Mouse (Mus musculus) gastrocnemius, postnatal 14 days (tissue): ENCODE data around the gene Arl14ep. TPM values are rescaled to one million over a fixed set of nuclear protein-coding genes. Genes with fewer than 3 reads are reported as not detected.

Experiments used
- DNase-seq: peaks from one replicate; pipeline ENCODE4 v3.0.0; 2021; ENCODE audit warnings: mixed read lengths
- intact Hi-C: fragments of 180-260 bp; cut with DNase I; formaldehyde crosslinking; loops from one replicate; pipeline ENCODE4 v1.15.1; 2025; ENCODE audit warnings: low total_unique reads
- total RNA-seq, 2 experiments: library from RNA; stranded (reverse); gene quantifications; 2 replicates each; pipeline ENCODE4 v1.2.3; 2021

Gene Arl14ep
- total RNA-seq, 2 experiments from 2014 or later = 7.1 to 8.2 TPM

GRCm38 (mm10) chr2:106958916-106959315, 15.3 kb downstream of the Arl14ep start:
- DNase-seq = no peak
- intact Hi-C loops = no loop called here

GRCm38 (mm10) chr2:106956146-106956545, 18.1 kb downstream of the Arl14ep start:
- intact Hi-C loops = no loop called here
- DNase-seq = no peak

DNA sequence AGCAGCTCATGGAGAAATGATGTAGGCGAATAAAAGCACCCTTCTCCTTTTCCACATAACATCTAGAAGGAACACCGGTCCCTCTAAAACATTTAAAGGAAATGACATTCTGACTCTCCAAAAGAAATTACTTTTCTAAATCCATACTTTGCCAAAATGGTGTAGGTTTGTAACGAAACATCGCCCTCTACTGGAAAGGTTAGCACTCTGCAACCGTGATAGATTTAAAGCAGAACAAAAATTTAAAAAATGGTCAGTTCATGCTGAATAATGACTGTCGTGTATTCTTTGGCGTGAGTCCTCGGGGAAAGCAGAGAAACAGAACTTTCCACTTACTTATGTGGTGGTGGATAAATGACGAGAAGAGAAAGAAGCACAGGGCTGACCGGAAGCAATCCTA, 18.6 kb downstream of the Arl14ep start:
- intact Hi-C loops = no loop called here
- no peak for DNase-seq

DNA sequence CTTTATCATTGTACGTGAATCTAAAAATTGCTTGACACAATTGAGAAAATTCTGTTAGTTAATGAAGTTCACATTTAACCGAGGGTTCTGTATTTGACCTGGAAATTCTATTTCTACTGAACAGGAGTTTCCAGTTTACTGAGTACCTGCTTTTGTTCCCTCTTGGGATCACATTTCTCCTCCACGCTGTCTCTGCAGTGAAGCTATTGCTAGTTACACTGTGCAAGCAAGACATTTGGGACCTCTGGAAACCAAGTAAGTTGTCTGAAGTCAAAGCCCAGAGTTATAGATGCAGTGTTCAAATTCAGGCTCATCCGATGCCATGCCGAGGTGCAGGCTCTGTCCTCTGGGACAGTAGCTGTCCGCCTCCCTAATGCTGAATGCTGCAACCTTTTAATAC, 19.2 kb downstream of the Arl14ep start:
- DNase-seq = no peak
- intact Hi-C loops = loop anchor here (5.0 kb wide), 1 partner anchor 523 kb away; no protein-coding TSS in a partner anchor

DNA sequence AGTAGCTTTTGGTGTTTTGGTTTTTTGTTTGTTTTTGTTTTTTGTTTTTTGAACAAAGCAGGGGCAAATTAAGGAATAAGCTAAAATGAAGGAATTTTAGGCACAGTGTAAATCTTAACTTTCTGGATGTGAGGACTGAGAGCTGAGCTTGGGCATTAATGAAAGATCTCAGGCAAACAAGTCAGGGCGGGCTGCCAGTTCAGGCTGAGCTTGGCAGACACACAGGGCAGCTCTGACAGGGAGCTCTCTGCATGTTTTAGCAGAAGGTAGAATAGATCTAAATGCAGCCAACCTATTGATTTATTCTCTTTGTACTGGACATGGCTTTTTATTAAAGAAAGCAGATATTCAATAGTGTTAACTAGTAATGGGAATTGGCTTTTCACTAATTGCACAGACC, 31.8 kb downstream of the Arl14ep start:
- no peak for DNase-seq
- intact Hi-C loops = no loop called here

DNA sequence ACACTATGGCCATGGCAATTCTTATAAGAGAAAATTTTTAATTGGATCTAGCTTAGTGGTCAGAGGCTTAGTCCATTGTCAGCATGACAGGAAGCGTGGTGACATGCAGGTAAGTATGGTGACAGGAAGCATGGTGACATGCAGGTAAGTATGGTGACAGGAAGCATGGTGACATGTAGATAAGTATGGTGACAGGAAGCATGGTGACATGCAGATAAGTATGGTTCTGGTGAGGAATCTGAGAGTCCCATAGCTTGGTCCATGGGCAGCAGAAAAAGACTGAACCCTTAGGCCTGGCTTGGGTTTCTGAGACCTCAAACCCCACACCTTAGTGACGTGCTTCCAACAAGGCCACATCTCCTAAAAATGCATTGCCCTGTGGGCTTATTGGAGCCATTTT, 38.5 kb downstream of the Arl14ep start:
- intact Hi-C loops = no loop called here
- no peak for DNase-seq

DNA sequence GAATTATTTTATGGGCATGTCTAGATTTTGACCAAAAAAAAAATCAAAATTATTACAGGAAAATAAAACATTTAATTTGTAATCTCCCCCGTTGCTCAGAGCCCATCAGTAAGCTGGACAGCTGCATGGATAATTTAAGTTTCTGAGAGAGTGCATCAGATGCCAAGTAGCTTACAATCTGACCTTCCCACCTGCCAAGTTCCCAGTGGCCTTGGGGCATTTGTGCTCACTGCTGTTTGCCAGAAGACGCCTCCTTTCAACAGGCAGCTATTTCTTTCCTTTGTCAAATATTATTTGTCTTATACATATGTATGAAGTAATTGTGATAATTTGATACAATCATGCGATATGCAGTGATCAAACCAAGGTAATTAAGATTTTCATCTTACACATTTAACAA, 44.3 kb downstream of the Arl14ep start:
- intact Hi-C loops = no loop called here
- DNase-seq = no peak

Other genes starting within 250 kb of the Arl14ep start
- gene Fshb, start 85.2 kb upstream of the Arl14ep start, total RNA-seq = not detected